Comparison of ENCODE assay signal across 26 mouse cellular contexts in genomic region chr2:173843671-173844070, GRCm38 (mm10).
DNase-seq lines count a peak whose midpoint lies in the region; ATAC-seq and TF ChIP-seq lines count a peak whose summit lies in the region.
"Had no signal": no experiment of that assay in that cellular context is flagged by ENCODE, and none has a peak within 500 bp of the region (broad histone marks: within the 10 kb centered on the region; RNA-seq: fewer than 3 reads in every experiment).

No protein-coding gene starts in this region.

- no peaks in the 10 kb centered on the region for H3K9me3 ChIP-seq in forebrain, embryonic 15.5 days
- no peaks in the 10 kb centered on the region for H3K9me3 ChIP-seq in forebrain, postnatal 0 days (ENCODE audit: low read length)
- no peaks in the 10 kb centered on the region for H3K9me3 ChIP-seq in hindbrain, embryonic 13.5 days
- no peaks in the 10 kb centered on the region for H3K9me3 ChIP-seq in hindbrain, embryonic 11.5 days (ENCODE audit: control insufficient read depth, low read length)
- no peaks in the 10 kb centered on the region for H3K9me3 ChIP-seq in neural tube, embryonic 13.5 days
- H3K9me3 ChIP-seq: embryonic facial prominence, embryonic 13.5 days; heart, embryonic 13.5 days had no signal

- H3K9ac ChIP-seq in forebrain, embryonic 15.5 days (replicated peaks) = no peak overlapping the region
- no peak overlapping the region for H3K9ac ChIP-seq in forebrain, postnatal 0 days
- H3K9ac ChIP-seq in hindbrain, embryonic 13.5 days = no peak overlapping the region
- H3K9ac ChIP-seq in hindbrain, embryonic 11.5 days (ENCODE audit: low read depth, low read length) = no peak overlapping the region
- H3K9ac ChIP-seq in neural tube, embryonic 13.5 days = no peak overlapping the region
- H3K9ac ChIP-seq: embryonic facial prominence, embryonic 13.5 days; heart, embryonic 13.5 days; hindbrain, embryonic 14.5 days had no signal

- H3K27ac ChIP-seq in forebrain, embryonic 15.5 days (replicated peaks) = 0 out of 2 replicates have a peak overlapping the region, but pooled peaks have one; percentile 20
- H3K27ac ChIP-seq in forebrain, postnatal 0 days (ENCODE audit: low read depth, low read length) = no peak overlapping the region
- 0 out of 2 replicates have a peak overlapping the region, but pooled peaks have one; percentile 15 for H3K27ac ChIP-seq in hindbrain, embryonic 13.5 days
- H3K27ac ChIP-seq in hindbrain, embryonic 11.5 days (ENCODE audit: low read depth, low read length) = no peak overlapping the region
- H3K27ac ChIP-seq in neural tube, embryonic 13.5 days (replicated peaks) = 0 out of 2 replicates have a peak overlapping the region, but pooled peaks have one; percentile 54
- H3K27ac ChIP-seq: embryonic facial prominence, embryonic 13.5 days; heart, embryonic 13.5 days; hindbrain, postnatal 0 days had no signal

- no peaks in the 10 kb centered on the region for H3K4me1 ChIP-seq in forebrain, embryonic 15.5 days
- H3K4me1 ChIP-seq in forebrain, postnatal 0 days (ENCODE audit: insufficient read depth) = no peaks in the 10 kb centered on the region
- peaks cover 8% of the 10 kb centered on the region for H3K4me1 ChIP-seq in hindbrain, embryonic 13.5 days (replicated peaks)
- H3K4me1 ChIP-seq in hindbrain, embryonic 11.5 days (replicated peaks; ENCODE audit: control insufficient read depth, insufficient read depth, low read length) = no peaks in the 10 kb centered on the region; the same call in 1 of the 2 replicates
- peaks cover 12% of the 10 kb centered on the region for H3K4me1 ChIP-seq in neural tube, embryonic 13.5 days (replicated peaks)
- H3K4me1 ChIP-seq: heart, embryonic 13.5 days had no signal

- DNase-seq in forebrain, postnatal 0 days = no peak
- no peak for DNase-seq in hindbrain, embryonic 11.5 days (ENCODE audit: low spot score)
- no peak for DNase-seq in neural tube, embryonic 10.5 days (ENCODE audit: extremely low spot score, low spot score)
- DNase-seq in MN1 (ENCODE audit: low spot score) = no peak
- DNase-seq: adrenal gland, adult 2 months; adrenal gland, postnatal 14 days; B cell, adult 2 months; cerebellum, adult 11 months; cerebellum, adult 2 months; cerebellum, adult 9-11 months; cerebellum, postnatal 25 days; gastrocnemius, postnatal 10 days; gastrocnemius, postnatal 36 days; heart, postnatal 14 days; kidney, adult 11 months had no signal

- no peaks in the 10 kb centered on the region for H3K27me3 ChIP-seq in forebrain, embryonic 15.5 days
- no peaks in the 10 kb centered on the region for H3K27me3 ChIP-seq in forebrain, postnatal 0 days (ENCODE audit: insufficient read depth, low read length)
- H3K27me3 ChIP-seq in hindbrain, embryonic 13.5 days = no peaks in the 10 kb centered on the region
- H3K27me3 ChIP-seq in hindbrain, embryonic 11.5 days (ENCODE audit: control insufficient read depth, insufficient read depth, low read length) = no peaks in the 10 kb centered on the region
- H3K27me3 ChIP-seq in neural tube, embryonic 13.5 days = no peaks in the 10 kb centered on the region
- H3K27me3 ChIP-seq: embryonic facial prominence, embryonic 13.5 days; heart, embryonic 13.5 days had no signal

- no peaks in the 10 kb centered on the region for H3K36me3 ChIP-seq in forebrain, embryonic 15.5 days
- H3K36me3 ChIP-seq in forebrain, postnatal 0 days (ENCODE audit: insufficient read depth) = no peaks in the 10 kb centered on the region
- no peaks in the 10 kb centered on the region for H3K36me3 ChIP-seq in hindbrain, embryonic 13.5 days
- H3K36me3 ChIP-seq in hindbrain, embryonic 11.5 days (ENCODE audit: control insufficient read depth, insufficient read depth, low read length) = no peaks in the 10 kb centered on the region
- H3K36me3 ChIP-seq in neural tube, embryonic 13.5 days = no peaks in the 10 kb centered on the region
- H3K36me3 ChIP-seq: embryonic facial prominence, embryonic 13.5 days; G1E; heart, embryonic 13.5 days had no signal

- 94% methylated on average over 2 of the region's 2 CpGs for WGBS in forebrain, embryonic 15.5 days
- WGBS in forebrain, postnatal 0 days = 81% methylated on average over 2 of the region's 2 CpGs
- 92% methylated on average over 2 of the region's 2 CpGs for WGBS in hindbrain, embryonic 13.5 days
- WGBS in hindbrain, embryonic 11.5 days = 96% methylated on average over 2 of the region's 2 CpGs
- 94% methylated on average over 2 of the region's 2 CpGs for WGBS in neural tube, embryonic 13.5 days

- no peak overlapping the region for H3K4me3 ChIP-seq in forebrain, embryonic 15.5 days
- H3K4me3 ChIP-seq in forebrain, postnatal 0 days (ENCODE audit: low read depth, low read length) = no peak overlapping the region
- no peak overlapping the region for H3K4me3 ChIP-seq in hindbrain, embryonic 13.5 days
- H3K4me3 ChIP-seq in hindbrain, embryonic 11.5 days (ENCODE audit: low read depth, low read length) = no peak overlapping the region
- H3K4me3 ChIP-seq in neural tube, embryonic 13.5 days = no peak overlapping the region
- H3K4me3 ChIP-seq: embryonic facial prominence, embryonic 13.5 days; erythroblast, embryonic 14.5 days; heart, embryonic 13.5 days had no signal

- TF ChIP-seq CTCF in forebrain, postnatal 0 days (IDR thresholded peaks at IDR 0.05; ENCODE audit: low read depth) = no peak

- ATAC-seq in forebrain, embryonic 15.5 days (replicated peaks) = no peak
- ATAC-seq in forebrain, postnatal 0 days = no peak
- no peak for ATAC-seq in hindbrain, embryonic 13.5 days (ENCODE audit: low FRiP score)
- ATAC-seq in hindbrain, embryonic 11.5 days (ENCODE audit: low FRiP score) = no peak
- ATAC-seq in neural tube, embryonic 13.5 days (ENCODE audit: low read depth) = no peak
- ATAC-seq: forebrain, embryonic 14.5 days; hindbrain, postnatal 0 days; inflammation-experienced regulatory T-cells, adult 6 months had no signal

- no peak overlapping the region for H3K4me2 ChIP-seq in forebrain, embryonic 15.5 days (replicated peaks)
- H3K4me2 ChIP-seq in forebrain, postnatal 0 days (ENCODE audit: low read depth) = no peak overlapping the region
- H3K4me2 ChIP-seq in hindbrain, embryonic 13.5 days = no peak overlapping the region
- no peak overlapping the region for H3K4me2 ChIP-seq in hindbrain, embryonic 11.5 days (replicated peaks; ENCODE audit: low read depth, low read length)
- no peak overlapping the region for H3K4me2 ChIP-seq in neural tube, embryonic 13.5 days
- H3K4me2 ChIP-seq: embryonic facial prominence, embryonic 13.5 days; heart, embryonic 13.5 days; hindbrain, embryonic 14.5 days had no signal

Comparison
In these comparisons a context has a peak if more than half of its experiments do, and no peak if none do; other contexts are left out.
1. H3K27ac ChIP-seq: peak in forebrain, embryonic 15.5 days (single experiment), hindbrain, embryonic 13.5 days (single experiment) and neural tube, embryonic 13.5 days (single experiment); none in forebrain, postnatal 0 days (single experiment) and hindbrain, embryonic 11.5 days (single experiment).